ENCODE assay signal across 9 mouse cellular contexts in the genomic region with DNA sequence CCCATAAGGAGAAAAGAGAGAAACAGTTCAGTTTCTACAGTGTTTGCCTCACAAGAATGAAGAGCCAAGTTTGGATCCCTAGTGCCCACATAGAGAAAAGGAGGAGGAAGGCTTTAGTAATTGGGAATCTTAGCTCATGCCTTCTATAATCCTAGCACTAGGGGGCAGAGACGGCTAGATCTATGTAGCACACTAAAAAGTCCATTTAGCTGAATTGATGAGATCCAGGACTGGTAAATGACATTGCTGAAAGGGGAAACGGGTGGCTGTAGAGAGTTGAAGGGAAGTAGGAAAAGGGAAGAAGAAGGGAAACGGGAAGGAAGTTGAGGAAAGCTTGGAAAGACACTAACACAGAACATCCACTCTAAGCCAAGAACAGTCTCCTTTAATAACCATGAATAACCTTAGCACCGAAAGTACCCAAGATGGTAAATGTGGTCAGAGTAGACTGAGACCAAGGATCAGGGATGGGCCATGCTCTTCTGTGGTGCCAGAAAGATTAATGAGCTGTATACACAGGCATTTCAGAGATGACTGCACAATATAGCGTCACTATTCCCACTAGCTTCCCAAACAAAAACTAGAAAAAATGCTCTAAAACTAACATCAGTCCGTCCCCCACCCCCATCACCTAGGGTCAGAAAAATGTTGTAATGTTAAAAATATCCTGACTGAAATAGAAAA.
DNase-seq lines count a peak whose midpoint lies in the region; ATAC-seq and TF ChIP-seq lines count a peak whose summit lies in the region.
"Had no signal": no experiment of that assay in that cellular context is flagged by ENCODE, and none has a peak within 500 bp of the region (broad histone marks: within the 10 kb centered on the region; RNA-seq: fewer than 3 reads in every experiment).

No protein-coding gene starts in this region.

- no peak overlapping the region for H3K27ac ChIP-seq in ES-E14 (ENCODE audit: insufficient read depth, low read depth, low read length, poor library complexity, severe bottlenecking)
- H3K27ac ChIP-seq in layer of hippocampus, adult 2 months: peak overlapping the region; percentile 2; the same call in 1 of the 2 replicates
- no peak overlapping the region for H3K27ac ChIP-seq in midbrain, embryonic 15.5 days
- H3K27ac ChIP-seq: embryonic facial prominence, embryonic 13.5 days; limb, embryonic 12.5 days had no signal

- peak; percentile 23 for DNase-seq in 416B (ENCODE audit: low read depth)
- DNase-seq in ES-E14 (ENCODE audit: low read depth, low spot score): peak; percentile 12
- peak; percentile 42 for DNase-seq in heart, postnatal 4 days
- DNase-seq in layer of hippocampus, adult 2 months (ENCODE audit: low spot score in 2 of 2): peak; percentile 53 to 73
- no peak for DNase-seq in spleen, adult 12 weeks (ENCODE audit: low spot score)

- TF ChIP-seq CTCF in layer of hippocampus, adult 2 months (conservative IDR thresholded peaks at IDR 0.05): peak; percentile 91

- H3K4me1 ChIP-seq in ES-E14 (ENCODE audit: control insufficient read depth in 2 of 2, insufficient read depth in 2 of 2, low read length in 2 of 2, poor library complexity in 1 of 2): no peaks in the 10 kb centered on the region
- no peaks in the 10 kb centered on the region for H3K4me1 ChIP-seq in midbrain, embryonic 15.5 days
- H3K4me1 ChIP-seq: embryonic facial prominence, embryonic 13.5 days; limb, embryonic 12.5 days had no signal

- H3K9ac ChIP-seq in ES-E14 (ENCODE audit: insufficient read depth, low read depth, low read length, poor library complexity, severe bottlenecking): no peak overlapping the region
- H3K9ac ChIP-seq in midbrain, embryonic 15.5 days: no peak overlapping the region
- H3K9ac ChIP-seq: embryonic facial prominence, embryonic 13.5 days; limb, embryonic 12.5 days had no signal

- H3K36me3 ChIP-seq in ES-E14 (ENCODE audit: control insufficient read depth, insufficient read depth, low read length, poor library complexity, severe bottlenecking): no peaks in the 10 kb centered on the region
- H3K36me3 ChIP-seq in midbrain, embryonic 15.5 days (replicated peaks): no peaks in the 10 kb centered on the region
- H3K36me3 ChIP-seq: embryonic facial prominence, embryonic 13.5 days; limb, embryonic 12.5 days had no signal

- ATAC-seq in common myeloid progenitor, adult 5-6 weeks (replicated peaks; ENCODE audit: low read depth, poor library complexity, severe bottlenecking): peak; percentile 95
- ATAC-seq in midbrain, embryonic 15.5 days (replicated peaks): peak; percentile 86

- in situ Hi-C loops in ES-E14 (cut with MboI; ENCODE audit: low sequenced_read_pairs in 2 of 2, unreplicated experiment in 2 of 2): no loop called here

- H3K9me3 ChIP-seq in ES-E14 (ENCODE audit: control insufficient read depth, insufficient read depth, low read depth, low read length): no peaks in the 10 kb centered on the region
- no peaks in the 10 kb centered on the region for H3K9me3 ChIP-seq in midbrain, embryonic 15.5 days
- H3K9me3 ChIP-seq: embryonic facial prominence, embryonic 13.5 days; limb, embryonic 12.5 days had no signal

- no peaks in the 10 kb centered on the region for H3K27me3 ChIP-seq in midbrain, embryonic 15.5 days (replicated peaks)
- H3K27me3 ChIP-seq: embryonic facial prominence, embryonic 13.5 days; limb, embryonic 12.5 days had no signal

- H3K4me3 ChIP-seq in ES-E14 (ENCODE audit: insufficient read depth in 1 of 2, low read depth in 1 of 2, low read length in 2 of 2, poor library complexity in 1 of 2, severe bottlenecking in 1 of 2): no peak overlapping the region
- no peak overlapping the region for H3K4me3 ChIP-seq in layer of hippocampus, adult 2 months
- H3K4me3 ChIP-seq in midbrain, embryonic 15.5 days: no peak overlapping the region
- H3K4me3 ChIP-seq: embryonic facial prominence, embryonic 13.5 days; limb, embryonic 12.5 days had no signal

- WGBS in midbrain, embryonic 15.5 days: 64% methylated on average over 6 of the region's 6 CpGs

- H3K4me2 ChIP-seq in midbrain, embryonic 15.5 days: no peak overlapping the region
- H3K4me2 ChIP-seq: embryonic facial prominence, embryonic 13.5 days; limb, embryonic 12.5 days had no signal

TF ChIP-seq in ES-E14, 5 proteins besides CTCF, POLR2A, EP300 and RAD21:
- TF ChIP-seq MAFK (IDR thresholded peaks at IDR 0.05; ENCODE audit: insufficient read depth, low read depth, low read length) (no peak), HCFC1 (IDR thresholded peaks at IDR 0.05; ENCODE audit: borderline replicate concordance, insufficient read depth, low read length) (no peak), ZNF384 (IDR thresholded peaks at IDR 0.05; ENCODE audit: low read depth, low read length) (no peak), CHD2 (IDR thresholded peaks at IDR 0.05; ENCODE audit: low read depth, low read length) (no peak), ZC3H11A (IDR thresholded peaks at IDR 0.05; ENCODE audit: borderline replicate concordance, low read depth, low read length) (peak; percentile 26; the same call in 1 of the 2 replicates)
